Mouse (Mus musculus): ENCODE measurements around the gene Btf3l4. TPM values are rescaled to one million over a fixed set of nuclear protein-coding genes. Genes with fewer than 3 reads are reported as not detected.
A peak's percentile ranks its signal among the peaks of the same experiment; 100 is the strongest.

Gene Btf3l4
- polyA plus RNA-seq (2015; fragmentation: Nextera tagmentation; extraction: Ambion mirVana), result 211 and 231 TPM in 2 replicates

GRCm38 (mm10) chr4:108832916-108833827 lies at the start of gene Btf3l4:
TSS of gene Btf3l4 (minus strand) at chr4:108833614.
- Histone ChIP-seq H3K4me1 (replicated peaks; ENCODE audit: control insufficient read depth, insufficient read depth, low read length) (peaks cover 30% of the 10 kb centered on the region), H3K4me2 (ENCODE audit: low read length) (peak within 1 kb of the TSS; percentile 86), H3K36me3 (ENCODE audit: control insufficient read depth, insufficient read depth) (peaks cover 5% of the 10 kb centered on the region; the same call in 1 of the 2 replicates), H3K9me3 (ENCODE audit: control insufficient read depth, low read length) (no peaks in the 10 kb centered on the region), H3K4me3 (replicated peaks; ENCODE audit: low read length) (peak within 1 kb of the TSS; percentile 68), H3K27me3 (replicated peaks; ENCODE audit: control insufficient read depth, insufficient read depth, low read length) (no peaks in the 10 kb centered on the region), H3K27ac (ENCODE audit: low read length) (peak within 1 kb of the TSS; percentile 100), H3K9ac (replicated peaks; ENCODE audit: low read depth, low read length) (peak within 1 kb of the TSS; percentile 98)
- ATAC-seq, result peak; percentile 96
- under 1% methylated on average over 69 of the region's 73 CpGs for WGBS

GRCm38 (mm10) chr4:108878963-108879822 lies 45.8 kb upstream of the Btf3l4 start, which contains the start of gene Rab3b:
TSS of gene Rab3b (plus strand) at chr4:108879063.
- ATAC-seq, result peak; percentile 95
- WGBS, result under 1% methylated on average over 46 of the region's 46 CpGs
- Histone ChIP-seq H3K4me3 (replicated peaks; ENCODE audit: low read length) (peak within 1 kb of the TSS; percentile 62), H3K27me3 (replicated peaks; ENCODE audit: control insufficient read depth, insufficient read depth, low read length) (no peaks in the 10 kb centered on the region), H3K36me3 (ENCODE audit: control insufficient read depth, insufficient read depth) (no peaks in the 10 kb centered on the region), H3K4me1 (replicated peaks; ENCODE audit: control insufficient read depth, insufficient read depth, low read length) (peaks cover 5% of the 10 kb centered on the region), H3K9ac (replicated peaks; ENCODE audit: low read depth, low read length) (peak within 1 kb of the TSS; percentile 79), H3K9me3 (ENCODE audit: control insufficient read depth, low read length) (no peaks in the 10 kb centered on the region), H3K27ac (ENCODE audit: low read length) (peak within 1 kb of the TSS; percentile 42), H3K4me2 (ENCODE audit: low read length) (peak within 1 kb of the TSS; percentile 94)

GRCm38 (mm10) chr4:108877901-108878300 lies 44.5 kb upstream of the Btf3l4 start:
- Histone ChIP-seq H3K9ac (replicated peaks; ENCODE audit: low read depth, low read length) (no peak overlapping the region), H3K4me2 (ENCODE audit: low read length) (no peak overlapping the region), H3K9me3 (ENCODE audit: control insufficient read depth, low read length) (no peaks in the 10 kb centered on the region), H3K27ac (ENCODE audit: low read length) (no peak overlapping the region), H3K36me3 (ENCODE audit: control insufficient read depth, insufficient read depth) (no peaks in the 10 kb centered on the region), H3K27me3 (replicated peaks; ENCODE audit: control insufficient read depth, insufficient read depth, low read length) (no peaks in the 10 kb centered on the region), H3K4me3 (replicated peaks; ENCODE audit: low read length) (no peak overlapping the region), H3K4me1 (replicated peaks; ENCODE audit: control insufficient read depth, insufficient read depth, low read length) (peaks cover 5% of the 10 kb centered on the region)
- 84% methylated on average over 6 of the region's 6 CpGs for whole genome bisulfite sequencing
- ATAC-seq, result no peak

GRCm38 (mm10) chr4:108873746-108874145 lies 40.3 kb upstream of the Btf3l4 start:
- Histone ChIP-seq H3K36me3 (ENCODE audit: control insufficient read depth, insufficient read depth) (no peaks in the 10 kb centered on the region), H3K4me2 (ENCODE audit: low read length) (no peak overlapping the region), H3K27ac (ENCODE audit: low read length) (no peak overlapping the region), H3K4me3 (replicated peaks; ENCODE audit: low read length) (no peak overlapping the region), H3K9me3 (ENCODE audit: control insufficient read depth, low read length) (no peaks in the 10 kb centered on the region), H3K27me3 (replicated peaks; ENCODE audit: control insufficient read depth, insufficient read depth, low read length) (no peaks in the 10 kb centered on the region), H3K9ac (replicated peaks; ENCODE audit: low read depth, low read length) (no peak overlapping the region), H3K4me1 (replicated peaks; ENCODE audit: control insufficient read depth, insufficient read depth, low read length) (no peaks in the 10 kb centered on the region)
- ATAC-seq, result no peak
- WGBS, result 88% methylated on average over 5 of the region's 5 CpGs

GRCm38 (mm10) chr4:108869730-108870374 lies 36.4 kb upstream of the Btf3l4 start:
- WGBS, result 36% methylated on average over 10 of the region's 10 CpGs
- no peak overlapping the region for H3K4me2 ChIP-seq (ENCODE audit: low read length)
- H3K9ac ChIP-seq (replicated peaks; ENCODE audit: low read depth, low read length), result no peak overlapping the region
- no peak overlapping the region for H3K27ac ChIP-seq (ENCODE audit: low read length)
- ATAC-seq, result peak; percentile 83
- H3K9me3 ChIP-seq (ENCODE audit: control insufficient read depth, low read length), result no peaks in the 10 kb centered on the region
- H3K4me1 ChIP-seq (replicated peaks; ENCODE audit: control insufficient read depth, insufficient read depth, low read length), result no peaks in the 10 kb centered on the region
- H3K36me3 ChIP-seq (ENCODE audit: control insufficient read depth, insufficient read depth), result no peaks in the 10 kb centered on the region
- no peak overlapping the region for H3K4me3 ChIP-seq (replicated peaks; ENCODE audit: low read length)
- H3K27me3 ChIP-seq (replicated peaks; ENCODE audit: control insufficient read depth, insufficient read depth, low read length), result no peaks in the 10 kb centered on the region

GRCm38 (mm10) chr4:108866806-108867205 lies 33.4 kb upstream of the Btf3l4 start:
- Histone ChIP-seq H3K9me3 (ENCODE audit: control insufficient read depth, low read length) (no peaks in the 10 kb centered on the region), H3K9ac (replicated peaks; ENCODE audit: low read depth, low read length) (no peak overlapping the region), H3K27ac (ENCODE audit: low read length) (no peak overlapping the region), H3K4me2 (ENCODE audit: low read length) (no peak overlapping the region), H3K36me3 (ENCODE audit: control insufficient read depth, insufficient read depth) (peaks cover 10% of the 10 kb centered on the region; the same call in 1 of the 2 replicates), H3K27me3 (replicated peaks; ENCODE audit: control insufficient read depth, insufficient read depth, low read length) (no peaks in the 10 kb centered on the region), H3K4me3 (replicated peaks; ENCODE audit: low read length) (no peak overlapping the region), H3K4me1 (replicated peaks; ENCODE audit: control insufficient read depth, insufficient read depth, low read length) (no peaks in the 10 kb centered on the region)
- no peak for ATAC-seq
- 86% methylated on average over 7 of the region's 7 CpGs for WGBS

- peak within 1 kb of the TSS; percentile 79 for H3K27ac ChIP-seq (ENCODE audit: low read length)
- H3K9me3 ChIP-seq (ENCODE audit: control insufficient read depth, low read length), result no peaks in the 10 kb centered on the region
- peaks cover 21% of the 10 kb centered on the region for H3K4me1 ChIP-seq (replicated peaks; ENCODE audit: control insufficient read depth, insufficient read depth, low read length)
- WGBS, result 13% methylated on average over 20 of the region's 20 CpGs
- H3K4me2 ChIP-seq (ENCODE audit: low read length), result peak within 1 kb of the TSS; percentile 93
- peak within 1 kb of the TSS; percentile 93 for H3K4me3 ChIP-seq (replicated peaks; ENCODE audit: low read length)
- no peaks in the 10 kb centered on the region for H3K27me3 ChIP-seq (replicated peaks; ENCODE audit: control insufficient read depth, insufficient read depth, low read length)
- ATAC-seq, result peak; percentile 7; the same call in 1 of the 2 replicates
- no peaks in the 10 kb centered on the region for H3K36me3 ChIP-seq (ENCODE audit: control insufficient read depth, insufficient read depth)
- H3K9ac ChIP-seq (replicated peaks; ENCODE audit: low read depth, low read length), result peak within 1 kb of the TSS; percentile 75
Measured at GRCm38 (mm10) chr4:108848505-108848848, 15.1 kb upstream of the Btf3l4 start, which contains the start of gene A730015C16Rik. TSS of gene A730015C16Rik (minus strand) at chr4:108848619.

- peak; percentile 94 for ATAC-seq
- H3K4me2 ChIP-seq (ENCODE audit: low read length), result peak within 1 kb of the TSS; percentile 93
- H3K9me3 ChIP-seq (ENCODE audit: control insufficient read depth, low read length), result no peaks in the 10 kb centered on the region
- peak within 1 kb of the TSS; percentile 79 for H3K27ac ChIP-seq (ENCODE audit: low read length)
- H3K9ac ChIP-seq (replicated peaks; ENCODE audit: low read depth, low read length), result peak within 1 kb of the TSS; percentile 75
- WGBS, result under 1% methylated on average over 77 of the region's 77 CpGs
- H3K36me3 ChIP-seq (ENCODE audit: control insufficient read depth, insufficient read depth), result no peaks in the 10 kb centered on the region
- H3K27me3 ChIP-seq (replicated peaks; ENCODE audit: control insufficient read depth, insufficient read depth, low read length), result no peaks in the 10 kb centered on the region
- peak within 1 kb of the TSS; percentile 93 for H3K4me3 ChIP-seq (replicated peaks; ENCODE audit: low read length)
- peaks cover 21% of the 10 kb centered on the region for H3K4me1 ChIP-seq (replicated peaks; ENCODE audit: control insufficient read depth, insufficient read depth, low read length)
Measured at GRCm38 (mm10) chr4:108847715-108848504, 14.5 kb upstream of the Btf3l4 start, which contains the start of gene Kti12. TSS of gene Kti12 (plus strand) at chr4:108847785.

Data from forebrain, embryonic 16.5 days (tissue).